Mouse (Mus musculus): ENCODE results near the gene Lrch1. TPM values are rescaled to one million over a fixed set of nuclear protein-coding genes. Genes with fewer than 3 reads are reported as not detected.

The Lrch1 gene
- polyA plus RNA-seq, 1 experiment from 2014 or later, result 10.1 TPM

- 87% methylated on average over 9 of the region's 9 CpGs for WGBS
- Histone ChIP-seq H3K4me2 (ENCODE audit: low read depth, low read length) (no peak overlapping the region), H3K9me3 (replicated peaks; ENCODE audit: control insufficient read depth, low read length) (no peaks in the 10 kb centered on the region), H3K27me3 (ENCODE audit: control insufficient read depth, insufficient read depth, low read length) (no peaks in the 10 kb centered on the region), H3K36me3 (replicated peaks; ENCODE audit: control insufficient read depth, insufficient read depth, low read depth, low read length) (no peaks in the 10 kb centered on the region), H3K4me1 (ENCODE audit: control insufficient read depth, insufficient read depth, low read length) (no peaks in the 10 kb centered on the region), H3K9ac (replicated peaks; ENCODE audit: low read length) (no peak overlapping the region), H3K27ac (replicated peaks; ENCODE audit: low read depth, low read length) (no peak overlapping the region), H3K4me3 (ENCODE audit: low read depth, low read length) (no peak overlapping the region)
- DNase-seq (ENCODE audit: low spot score) (no peak), ATAC-seq (replicated peaks; ENCODE audit: insufficient number of reproducible peaks, low FRiP score, low TSS enrichment, low read depth) (no peak)
Measured at GRCm38 (mm10) chr14:74939355-74939754, 8.3 kb downstream of the Lrch1 start.

DNA sequence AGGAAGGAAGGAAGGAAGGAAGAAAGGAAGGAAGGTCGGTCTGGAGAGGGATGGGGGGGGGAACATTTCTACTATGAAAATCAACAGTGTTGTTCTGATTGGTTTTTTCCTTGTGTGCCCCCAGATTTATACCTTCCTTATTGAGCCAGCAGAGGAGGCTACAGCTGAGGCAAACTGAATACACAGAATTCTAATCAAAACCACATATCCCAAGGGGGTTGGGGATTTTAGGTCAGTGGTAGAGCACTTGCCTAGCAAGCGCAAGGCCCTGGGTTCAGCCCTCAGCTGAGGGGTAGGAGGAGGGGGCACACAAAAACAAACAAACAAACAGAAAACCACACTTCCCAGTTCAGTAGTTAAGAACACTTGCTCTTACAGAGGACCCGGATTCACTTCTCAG lies 8.8 kb downstream of the Lrch1 start:
- no peaks in the 10 kb centered on the region for H3K36me3 ChIP-seq (replicated peaks; ENCODE audit: control insufficient read depth, insufficient read depth, low read depth, low read length)
- no peak overlapping the region for H3K4me3 ChIP-seq (ENCODE audit: low read depth, low read length)
- H3K4me1 ChIP-seq (ENCODE audit: control insufficient read depth, insufficient read depth, low read length), result no peaks in the 10 kb centered on the region
- no peak overlapping the region for H3K4me2 ChIP-seq (ENCODE audit: low read depth, low read length)
- DNase-seq (ENCODE audit: low spot score) (no peak), ATAC-seq (replicated peaks; ENCODE audit: insufficient number of reproducible peaks, low FRiP score, low TSS enrichment, low read depth) (no peak)
- no peak overlapping the region for H3K9ac ChIP-seq (replicated peaks; ENCODE audit: low read length)
- H3K27ac ChIP-seq (replicated peaks; ENCODE audit: low read depth, low read length), result no peak overlapping the region
- H3K27me3 ChIP-seq (ENCODE audit: control insufficient read depth, insufficient read depth, low read length), result no peaks in the 10 kb centered on the region
- H3K9me3 ChIP-seq (replicated peaks; ENCODE audit: control insufficient read depth, low read length), result no peaks in the 10 kb centered on the region
- 78% methylated on average over 3 of the region's 3 CpGs for WGBS

DNA sequence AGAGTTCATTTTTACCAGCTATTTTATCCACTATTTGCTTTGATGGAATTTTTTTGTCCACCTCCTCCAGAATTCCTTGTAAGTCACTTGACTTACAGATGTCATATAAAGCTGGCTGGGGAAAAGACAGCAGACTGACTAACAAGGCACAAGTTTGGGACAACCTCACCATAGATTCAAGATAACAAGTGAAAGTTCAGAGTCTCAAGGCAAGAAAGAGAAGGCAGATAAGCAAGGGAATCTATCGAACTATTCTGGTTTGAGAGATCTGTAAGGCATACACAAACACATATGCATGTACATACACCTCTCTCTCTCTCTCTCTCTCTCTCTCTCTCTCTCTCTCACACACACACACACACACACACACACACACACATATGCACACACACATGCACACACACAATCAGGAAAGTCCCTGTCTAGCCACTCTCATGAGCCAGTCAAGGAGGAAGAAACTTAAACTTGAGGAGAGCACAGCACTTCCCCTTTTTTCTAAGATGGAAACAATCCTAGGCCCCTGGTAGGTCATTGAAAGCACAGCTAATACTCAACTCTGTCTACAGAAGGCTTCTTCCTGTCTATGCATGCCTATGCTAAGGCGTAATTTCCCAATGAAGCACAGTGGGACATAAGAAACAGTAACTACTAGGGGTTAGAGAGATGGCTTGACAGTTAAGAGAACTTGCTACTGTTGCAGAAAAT lies 11.0 kb downstream of the Lrch1 start:
- Histone ChIP-seq H3K27me3 (ENCODE audit: control insufficient read depth, insufficient read depth, low read length) (no peaks in the 10 kb centered on the region), H3K4me2 (ENCODE audit: low read depth, low read length) (no peak overlapping the region), H3K4me3 (ENCODE audit: low read depth, low read length) (no peak overlapping the region), H3K36me3 (replicated peaks; ENCODE audit: control insufficient read depth, insufficient read depth, low read depth, low read length) (no peaks in the 10 kb centered on the region), H3K9ac (replicated peaks; ENCODE audit: low read length) (no peak overlapping the region), H3K9me3 (replicated peaks; ENCODE audit: control insufficient read depth, low read length) (no peaks in the 10 kb centered on the region), H3K27ac (replicated peaks; ENCODE audit: low read depth, low read length) (no peak overlapping the region), H3K4me1 (ENCODE audit: control insufficient read depth, insufficient read depth, low read length) (no peaks in the 10 kb centered on the region)
- ATAC-seq (replicated peaks; ENCODE audit: insufficient number of reproducible peaks, low FRiP score, low TSS enrichment, low read depth), result no peak
- DNase-seq (ENCODE audit: low spot score), result no peak
- 88% methylated on average over 2 of the region's 2 CpGs for WGBS

- Histone ChIP-seq H3K4me2 (ENCODE audit: low read depth, low read length) (no peak overlapping the region), H3K36me3 (replicated peaks; ENCODE audit: control insufficient read depth, insufficient read depth, low read depth, low read length) (no peaks in the 10 kb centered on the region), H3K9ac (replicated peaks; ENCODE audit: low read length) (no peak overlapping the region), H3K4me3 (ENCODE audit: low read depth, low read length) (no peak overlapping the region), H3K4me1 (ENCODE audit: control insufficient read depth, insufficient read depth, low read length) (no peaks in the 10 kb centered on the region), H3K27ac (replicated peaks; ENCODE audit: low read depth, low read length) (no peak overlapping the region), H3K9me3 (replicated peaks; ENCODE audit: control insufficient read depth, low read length) (no peaks in the 10 kb centered on the region), H3K27me3 (ENCODE audit: control insufficient read depth, insufficient read depth, low read length) (no peaks in the 10 kb centered on the region)
- 94% methylated on average over 6 of the region's 6 CpGs for WGBS
- DNase-seq (ENCODE audit: low spot score) (no peak), ATAC-seq (replicated peaks; ENCODE audit: insufficient number of reproducible peaks, low FRiP score, low TSS enrichment, low read depth) (no peak)
Measured at GRCm38 (mm10) chr14:74935111-74935510, 12.6 kb downstream of the Lrch1 start.

DNA sequence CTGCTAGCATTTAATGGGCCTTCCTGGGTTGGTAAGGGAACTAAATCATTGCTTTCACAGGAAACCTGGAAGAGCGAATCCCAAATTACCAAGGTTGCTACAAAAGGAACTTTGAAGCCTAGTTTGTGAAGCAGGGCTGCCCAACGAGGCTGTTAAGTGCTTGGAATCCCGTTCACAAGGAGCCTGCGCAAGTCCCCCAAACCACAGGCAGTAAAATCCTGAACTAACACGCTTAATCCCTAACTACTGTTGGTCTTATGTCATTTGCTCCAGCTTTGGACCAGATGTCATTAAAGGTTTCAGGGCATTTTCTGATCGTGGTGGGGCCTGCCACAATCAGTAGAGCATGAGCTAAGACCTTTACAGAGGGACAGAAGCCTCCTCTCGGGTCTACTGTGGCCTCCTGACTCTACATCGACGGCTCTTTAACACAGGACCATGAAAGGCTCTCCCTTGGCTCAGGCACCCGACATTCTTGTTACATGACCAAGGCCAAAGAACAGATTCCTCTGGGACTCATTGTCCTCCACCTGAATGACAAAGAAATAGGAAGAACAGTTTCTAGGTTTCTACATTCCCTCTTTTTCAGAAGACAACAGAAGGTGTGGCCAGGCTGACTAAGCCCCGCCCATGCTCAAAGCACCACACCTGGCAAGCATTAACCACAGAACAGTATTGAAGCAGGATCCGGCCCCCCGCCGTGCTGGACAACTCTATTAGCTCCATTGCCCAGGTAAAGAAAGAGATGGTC lies 13.5 kb downstream of the Lrch1 start:
- Histone ChIP-seq H3K9me3 (replicated peaks; ENCODE audit: control insufficient read depth, low read length) (no peaks in the 10 kb centered on the region), H3K4me3 (ENCODE audit: low read depth, low read length) (no peak overlapping the region), H3K9ac (replicated peaks; ENCODE audit: low read length) (no peak overlapping the region), H3K4me1 (ENCODE audit: control insufficient read depth, insufficient read depth, low read length) (no peaks in the 10 kb centered on the region), H3K36me3 (replicated peaks; ENCODE audit: control insufficient read depth, insufficient read depth, low read depth, low read length) (no peaks in the 10 kb centered on the region), H3K27me3 (ENCODE audit: control insufficient read depth, insufficient read depth, low read length) (no peaks in the 10 kb centered on the region), H3K27ac (replicated peaks; ENCODE audit: low read depth, low read length) (no peak overlapping the region), H3K4me2 (ENCODE audit: low read depth, low read length) (no peak overlapping the region)
- WGBS, result 76% methylated on average over 14 of the region's 14 CpGs
- DNase-seq (ENCODE audit: low spot score) (no peak), ATAC-seq (replicated peaks; ENCODE audit: insufficient number of reproducible peaks, low FRiP score, low TSS enrichment, low read depth) (no peak)

DNA sequence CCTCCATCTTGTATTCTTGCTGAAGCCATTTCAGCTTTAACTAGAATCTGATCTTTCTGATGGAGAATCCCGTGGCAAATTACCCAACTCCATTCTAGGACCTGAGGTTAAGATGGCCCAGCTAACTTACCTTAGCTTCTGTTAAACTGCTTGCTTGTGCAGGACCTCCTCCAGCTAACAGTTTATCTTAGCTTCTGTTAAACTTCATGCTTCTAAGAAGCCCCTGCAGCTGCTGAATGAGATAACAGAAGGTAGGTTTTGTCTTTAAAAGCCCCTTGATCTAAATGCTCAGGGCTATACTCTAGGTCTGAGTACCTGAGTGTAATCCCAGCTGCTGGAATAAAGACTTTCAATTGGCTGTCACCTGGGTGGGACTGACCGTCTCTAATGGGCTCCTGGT lies 17.9 kb downstream of the Lrch1 start:
- Histone ChIP-seq H3K27ac (replicated peaks; ENCODE audit: low read depth, low read length) (no peak overlapping the region), H3K9me3 (replicated peaks; ENCODE audit: control insufficient read depth, low read length) (no peaks in the 10 kb centered on the region), H3K4me3 (ENCODE audit: low read depth, low read length) (no peak overlapping the region), H3K9ac (replicated peaks; ENCODE audit: low read length) (no peak overlapping the region), H3K36me3 (replicated peaks; ENCODE audit: control insufficient read depth, insufficient read depth, low read depth, low read length) (no peaks in the 10 kb centered on the region), H3K4me1 (ENCODE audit: control insufficient read depth, insufficient read depth, low read length) (no peaks in the 10 kb centered on the region), H3K27me3 (ENCODE audit: control insufficient read depth, insufficient read depth, low read length) (no peaks in the 10 kb centered on the region), H3K4me2 (ENCODE audit: low read depth, low read length) (no peak overlapping the region)
- WGBS, result 75% methylated on average over 2 of the region's 2 CpGs
- ATAC-seq (replicated peaks; ENCODE audit: insufficient number of reproducible peaks, low FRiP score, low TSS enrichment, low read depth), result no peak
- no peak for DNase-seq (ENCODE audit: low spot score)

DNA sequence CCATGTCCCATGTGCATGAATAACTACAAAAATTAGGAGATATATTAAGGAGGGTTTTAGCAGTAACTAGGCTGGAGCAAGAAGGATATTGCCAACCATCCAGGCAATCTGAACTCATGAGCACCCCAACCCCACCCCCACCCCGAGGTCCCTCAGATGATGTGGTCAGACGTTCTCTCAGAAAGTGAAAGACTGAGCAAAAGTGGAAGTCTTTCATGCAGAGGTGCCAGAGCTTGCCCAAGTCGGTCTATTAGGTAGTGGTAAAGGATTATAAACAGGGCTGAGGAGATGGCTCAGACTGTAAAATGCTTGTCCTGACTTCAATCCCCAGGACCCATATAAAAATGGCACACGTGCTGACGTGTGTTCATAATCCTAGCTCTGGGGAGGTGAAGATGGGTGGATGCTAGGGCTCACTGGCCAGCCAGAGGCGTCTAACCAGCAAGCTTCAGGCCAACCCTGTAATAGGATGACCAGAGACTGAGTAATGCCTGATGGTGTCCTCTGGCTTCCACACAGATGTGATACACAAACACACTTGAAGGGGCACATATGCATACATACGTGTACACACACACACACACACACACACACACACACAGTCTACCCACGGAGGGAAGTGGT lies 18.8 kb downstream of the Lrch1 start:
- Histone ChIP-seq H3K27ac (replicated peaks; ENCODE audit: low read depth, low read length) (no peak overlapping the region), H3K4me1 (ENCODE audit: control insufficient read depth, insufficient read depth, low read length) (no peaks in the 10 kb centered on the region; the same call in 1 of the 2 replicates), H3K9me3 (replicated peaks; ENCODE audit: control insufficient read depth, low read length) (no peaks in the 10 kb centered on the region), H3K9ac (replicated peaks; ENCODE audit: low read length) (no peak overlapping the region), H3K27me3 (ENCODE audit: control insufficient read depth, insufficient read depth, low read length) (no peaks in the 10 kb centered on the region), H3K36me3 (replicated peaks; ENCODE audit: control insufficient read depth, insufficient read depth, low read depth, low read length) (no peaks in the 10 kb centered on the region), H3K4me3 (ENCODE audit: low read depth, low read length) (no peak overlapping the region), H3K4me2 (ENCODE audit: low read depth, low read length) (no peak overlapping the region)
- WGBS, result 89% methylated on average over 8 of the region's 8 CpGs
- DNase-seq (ENCODE audit: low spot score) (no peak), ATAC-seq (replicated peaks; ENCODE audit: insufficient number of reproducible peaks, low FRiP score, low TSS enrichment, low read depth) (no peak)
